Mouse (Mus musculus) embryo, embryonic 11.5 days (tissue): ENCODE data around the gene Iqgap3.

Source experiments
- DNase-seq: peaks from one replicate; pipeline ENCODE4 v3.0.0-alpha.2; 2012; ENCODE audit warnings: low read depth, low spot score

Iqgap3 gene

DNA sequence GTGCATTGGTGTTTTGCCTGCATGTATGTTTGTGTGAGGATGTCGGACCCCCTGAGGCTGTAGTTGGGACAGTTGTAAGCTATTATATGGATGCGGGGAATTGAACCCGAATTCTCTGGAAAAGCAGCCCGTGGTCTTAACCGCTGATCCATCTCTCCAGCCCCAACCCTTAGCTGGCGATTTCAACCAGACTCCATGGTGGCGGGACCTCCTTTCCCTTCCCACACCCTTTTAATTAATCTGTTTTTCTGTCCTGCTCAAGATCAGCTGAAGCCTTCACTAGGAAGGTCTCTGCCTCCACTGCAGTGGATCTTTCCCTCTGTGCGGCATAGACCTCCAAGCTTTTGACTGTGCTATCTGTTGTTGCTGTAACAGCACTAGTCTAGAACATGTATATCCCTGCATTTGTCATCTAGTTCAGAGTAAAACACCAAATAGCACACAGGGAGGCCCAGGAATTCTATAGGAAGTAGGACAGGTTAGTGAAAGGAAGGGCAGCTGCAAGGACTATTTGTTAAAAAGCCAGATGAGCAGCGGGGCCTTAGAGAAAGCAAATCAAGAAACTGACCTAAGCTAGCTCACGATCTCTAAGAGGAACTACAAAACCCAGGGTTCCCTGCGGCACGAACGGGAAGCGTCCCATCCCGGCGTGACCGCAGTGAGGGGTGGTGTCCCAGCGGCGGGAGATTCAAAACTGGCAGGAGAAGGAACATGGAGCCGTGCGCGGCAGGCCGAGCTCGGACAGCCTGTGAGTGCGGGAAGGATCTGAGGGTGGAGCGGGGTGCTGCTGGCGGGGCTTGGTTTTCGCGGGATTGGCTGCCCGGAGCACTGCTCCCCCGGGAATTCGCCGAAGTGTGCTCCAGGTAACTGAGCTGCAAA, at the start of gene Iqgap3:
Gene Iqgap3, plus strand, starts transcription at position 627 of the 879 bp plus-strand sequence.
- peak; percentile 80 for DNase-seq

DNA sequence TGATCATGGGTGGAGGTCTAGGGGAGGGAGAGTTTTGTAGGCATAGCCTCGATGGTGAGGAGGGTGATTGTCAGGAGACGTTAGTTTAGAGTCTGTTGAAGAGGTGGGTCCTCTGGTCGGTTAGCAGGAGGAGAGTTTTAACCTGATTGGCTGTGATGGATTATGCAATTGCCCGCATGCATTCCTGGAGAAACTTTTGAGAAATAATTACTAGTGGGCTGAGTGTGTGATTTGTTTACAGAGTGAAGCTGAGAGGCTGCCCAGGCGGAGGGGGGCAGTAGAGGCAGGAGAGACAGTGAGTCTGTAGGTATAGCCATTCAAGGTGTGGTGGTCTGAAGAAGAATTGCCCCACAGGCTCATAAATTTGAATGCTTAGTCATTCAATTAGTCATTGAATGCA, 48.3 kb upstream of the Iqgap3 start:
- DNase-seq, result no peak

DNA sequence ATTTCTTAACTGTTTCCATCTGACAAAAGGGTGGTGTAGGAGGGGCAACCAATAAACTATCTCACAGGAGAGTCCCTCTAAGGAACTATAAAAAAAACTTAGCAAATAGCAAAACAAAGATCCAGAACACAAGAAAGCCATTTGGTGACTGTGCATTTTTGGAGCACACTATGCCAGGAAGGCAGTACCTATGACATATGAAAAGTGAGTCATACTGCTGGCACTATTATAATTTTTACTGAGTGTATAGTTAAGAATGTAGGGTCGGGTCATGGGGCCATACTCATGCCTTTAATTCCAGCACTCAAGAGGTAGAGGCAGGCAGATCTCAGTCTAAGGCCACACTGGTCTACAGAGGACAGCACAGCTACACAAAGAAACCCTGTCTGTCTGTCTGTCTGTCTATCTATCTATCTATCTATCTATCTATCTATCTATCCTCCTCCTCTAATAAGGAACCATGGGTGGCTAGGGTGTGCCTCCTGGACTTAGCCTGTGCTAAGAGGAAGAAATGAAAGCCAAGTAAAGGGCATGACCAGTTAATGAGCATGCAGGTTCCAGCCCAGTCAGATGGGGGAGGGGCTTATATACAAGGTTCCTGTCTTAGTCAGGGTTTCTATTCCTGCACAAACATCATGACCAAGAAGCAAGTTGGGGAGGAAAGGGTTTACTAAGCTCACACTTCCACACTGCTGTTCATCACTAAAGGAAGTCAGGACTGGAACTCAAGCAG, 46.0 kb upstream of the Iqgap3 start:
- no peak for DNase-seq

DNA sequence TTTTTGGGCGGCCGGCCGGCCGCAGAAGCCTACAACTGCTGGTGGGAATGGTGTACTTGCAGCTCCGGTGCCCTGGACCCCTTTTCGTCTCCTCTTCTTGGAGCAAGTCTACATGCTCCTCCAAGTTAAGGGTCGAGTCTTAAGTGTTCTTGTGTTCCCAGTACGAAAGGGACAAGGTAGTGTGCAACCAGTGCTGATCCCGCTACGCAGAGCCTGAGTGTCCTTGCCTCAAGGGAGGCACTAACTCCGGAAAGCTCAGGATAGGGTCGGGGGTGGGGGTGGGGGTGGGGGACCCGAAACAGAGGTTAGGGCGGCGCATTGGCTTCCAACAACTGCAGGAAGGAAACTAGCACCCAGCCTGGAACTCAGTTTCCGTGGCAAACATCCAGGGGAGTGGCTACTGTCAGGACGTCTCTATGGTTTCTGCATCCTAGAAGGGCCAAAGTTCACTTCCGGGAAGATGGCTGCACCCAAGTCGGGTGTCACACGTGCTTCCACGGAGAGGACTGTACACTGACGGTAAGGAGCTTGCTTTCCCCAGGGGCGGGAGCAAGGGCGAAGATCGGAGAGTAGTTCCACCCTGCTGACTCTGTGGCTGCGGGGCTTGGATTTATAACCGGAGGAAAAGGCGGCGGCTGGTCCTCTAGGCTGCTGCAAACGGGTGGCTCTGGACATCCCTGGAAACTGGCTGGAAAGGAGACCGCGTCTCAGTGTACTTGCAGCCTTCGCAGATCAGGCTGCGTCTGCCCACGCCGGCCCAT, 38.9 kb upstream of the Iqgap3 start, which contains the start of gene Gpatch4:
Gene Gpatch4, plus strand, starts transcription at position 448 of the 761 bp plus-strand sequence.
- DNase-seq, result peak; percentile 91

DNA sequence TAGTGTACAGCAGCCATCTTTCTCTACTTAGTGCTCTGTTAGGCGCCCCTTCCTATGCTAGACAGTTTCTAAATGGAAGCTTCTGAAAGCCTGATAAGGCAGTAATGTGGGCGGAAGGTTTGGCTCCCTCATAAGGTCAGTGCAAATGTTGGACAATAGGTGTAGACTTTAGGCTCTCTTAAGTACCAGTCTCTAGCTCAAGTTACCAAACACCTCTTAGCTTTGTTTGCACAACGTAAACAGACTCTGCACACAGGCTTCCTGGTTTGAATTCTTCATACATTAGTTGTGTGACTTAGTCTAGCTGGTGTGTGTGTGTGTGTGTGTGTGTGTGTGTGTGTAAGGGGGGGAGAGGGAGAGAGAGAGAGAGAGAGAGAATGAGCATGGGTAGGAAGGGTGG, 32.2 kb upstream of the Iqgap3 start:
- DNase-seq, result no peak

DNA sequence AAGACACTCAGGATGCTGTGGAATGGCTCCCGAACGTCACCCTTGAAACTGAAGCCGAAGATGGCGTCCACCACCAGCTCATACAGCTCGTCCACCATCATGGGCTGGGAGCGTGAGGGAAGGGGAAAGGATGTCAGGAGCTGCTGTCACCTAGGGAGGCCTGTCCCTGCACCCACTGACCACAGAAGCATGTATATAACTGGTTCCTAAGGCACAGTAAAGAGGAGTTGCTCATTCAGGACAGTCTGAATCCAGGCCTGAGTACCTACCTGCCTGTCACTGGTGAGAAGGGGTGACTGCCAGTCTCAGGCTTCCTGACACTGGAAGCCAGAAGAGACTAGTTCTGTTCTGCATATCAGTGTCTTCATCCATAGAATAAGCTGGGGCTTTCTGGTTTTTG, 24.7 kb upstream of the Iqgap3 start:
- no peak for DNase-seq

DNA sequence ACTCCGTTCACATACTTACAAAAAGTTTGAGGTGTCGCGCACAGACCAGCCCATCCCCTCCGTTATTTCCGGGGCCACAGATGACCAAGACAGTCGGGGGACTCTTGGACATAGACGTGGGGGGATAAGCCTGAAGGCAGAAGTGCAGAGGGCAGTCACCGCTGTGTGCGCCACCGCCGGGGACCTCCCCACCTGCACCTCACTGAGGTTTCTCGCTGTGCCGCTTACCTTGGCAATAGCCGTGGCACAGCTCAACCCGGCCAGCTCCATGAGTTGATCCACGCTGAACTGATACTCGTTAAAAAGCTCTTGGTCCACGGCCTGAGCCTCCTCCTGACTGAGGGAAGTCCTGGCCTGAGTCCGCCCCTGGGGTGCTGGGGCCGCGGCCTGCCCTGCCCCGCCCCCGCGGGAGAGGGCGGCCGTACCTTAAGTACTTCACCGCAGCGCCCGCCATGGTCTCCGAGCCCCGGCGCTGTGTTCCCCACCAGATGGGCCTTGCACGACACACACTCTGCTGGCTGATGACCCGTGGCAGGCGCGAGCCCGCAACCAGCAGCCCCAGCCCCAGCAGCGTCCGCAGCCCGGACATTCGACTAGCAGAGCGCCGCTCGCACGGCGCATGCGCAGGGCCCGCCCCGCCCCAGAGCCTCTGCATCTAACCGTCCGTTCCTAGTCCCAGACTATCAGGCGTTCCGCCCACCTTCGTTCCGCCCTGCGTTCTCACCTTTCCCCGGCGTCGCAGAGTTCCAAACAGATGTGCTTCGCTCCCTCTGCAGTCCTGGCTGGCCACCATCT, 23.7 kb upstream of the Iqgap3 start, which contains the start of gene Naxe:
Gene Naxe, minus strand, starts transcription at position 594 of the 795 bp plus-strand sequence.
- DNase-seq, result peak; percentile 90

DNA sequence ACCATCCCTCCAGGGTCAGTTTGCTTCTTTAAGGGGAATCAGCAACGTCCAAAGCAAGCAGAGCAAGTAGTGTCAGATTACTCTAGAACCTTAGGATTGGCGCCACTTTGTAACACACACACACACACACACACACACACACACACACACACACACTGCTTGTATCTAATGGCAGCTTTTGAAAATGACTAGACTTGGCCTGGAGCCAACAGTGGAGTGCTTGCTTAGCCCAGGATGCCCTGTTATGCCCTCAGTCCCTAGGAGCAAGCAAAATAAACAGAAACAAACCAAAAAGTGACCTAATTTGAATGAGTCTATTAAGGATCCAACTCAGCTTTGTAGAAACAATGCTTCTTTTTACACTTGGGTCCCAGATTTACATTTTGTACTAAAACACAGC, 13.4 kb upstream of the Iqgap3 start:
- no peak for DNase-seq

DNA sequence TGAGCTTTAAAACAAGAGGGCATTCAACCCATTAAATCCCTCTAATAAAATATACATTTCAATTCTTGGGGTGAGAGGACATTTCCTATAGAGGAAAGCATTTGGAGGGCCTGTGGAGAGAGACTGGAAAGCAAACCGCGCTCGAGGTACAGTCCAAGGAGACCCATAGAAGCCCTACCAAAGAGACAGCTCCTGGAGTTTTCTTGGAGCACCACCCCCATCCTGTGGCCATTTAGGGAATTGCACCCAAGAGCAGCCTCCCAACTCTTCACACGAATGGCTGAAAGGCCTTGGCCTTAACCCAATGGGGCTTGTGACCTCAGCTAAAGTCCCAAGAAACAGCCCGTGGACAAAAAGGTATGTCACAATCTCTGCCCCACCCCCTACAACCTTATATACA, 10.0 kb upstream of the Iqgap3 start:
- peak; percentile 64 for DNase-seq

DNA sequence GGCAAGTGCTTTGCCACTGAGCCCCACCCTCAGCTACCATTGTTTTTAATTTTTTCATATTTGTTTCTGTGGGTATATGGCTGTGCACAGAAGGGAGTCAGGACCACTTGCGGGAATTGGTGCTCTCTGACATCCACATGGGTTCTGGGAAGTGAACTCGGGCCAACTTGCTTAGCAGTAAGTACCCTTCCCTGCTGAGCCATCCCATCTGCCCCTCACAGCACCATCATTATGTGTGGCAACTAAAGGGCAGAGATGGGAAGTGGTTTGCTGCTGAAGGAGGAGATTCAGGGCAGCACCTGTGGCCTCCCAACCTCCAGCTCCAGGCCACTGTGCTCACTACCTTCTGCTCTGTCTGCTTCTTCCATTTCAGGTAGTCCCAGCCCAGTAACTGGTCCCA, 8.1 kb upstream of the Iqgap3 start:
- DNase-seq, result no peak

DNA sequence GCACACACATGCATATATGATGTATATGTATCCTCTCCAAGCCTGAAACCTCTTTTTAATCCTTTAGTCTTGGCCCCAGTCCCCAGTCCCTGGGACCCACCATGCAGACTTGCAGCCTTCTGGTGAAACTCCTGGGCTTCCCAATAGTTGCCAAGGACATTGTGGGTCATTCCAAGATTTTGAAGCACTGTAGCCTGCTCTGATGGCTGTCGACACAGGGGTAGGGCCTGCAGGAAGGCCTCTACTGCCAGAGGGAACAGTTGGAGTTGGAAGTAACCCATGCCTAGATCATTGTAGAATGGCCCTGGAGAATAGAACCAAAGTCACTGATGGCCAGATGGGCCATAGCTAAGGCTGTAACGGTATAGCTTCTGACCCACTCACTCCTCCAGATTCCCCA, 7.4 kb upstream of the Iqgap3 start:
- no peak for DNase-seq

DNA sequence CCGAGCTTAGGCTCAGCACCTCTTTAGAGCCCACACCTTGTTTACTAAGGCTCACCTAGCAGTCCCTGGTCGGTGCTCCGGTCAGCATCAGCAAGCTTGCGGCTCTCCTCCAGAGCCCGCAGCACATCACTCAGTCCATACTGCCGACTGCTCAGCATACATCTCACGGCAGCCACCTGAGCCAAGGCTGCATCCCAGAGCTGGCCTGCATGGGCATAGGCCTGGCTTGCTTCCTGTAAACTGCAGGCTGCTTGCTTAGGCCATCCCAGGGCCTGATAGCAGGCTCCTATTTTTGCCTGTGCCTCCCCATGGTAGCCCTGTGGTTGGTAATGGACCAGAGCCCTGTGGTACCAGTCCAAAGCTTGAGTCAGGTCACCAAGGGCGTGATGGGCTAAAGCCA, 7.0 kb upstream of the Iqgap3 start:
- no peak for DNase-seq

DNA sequence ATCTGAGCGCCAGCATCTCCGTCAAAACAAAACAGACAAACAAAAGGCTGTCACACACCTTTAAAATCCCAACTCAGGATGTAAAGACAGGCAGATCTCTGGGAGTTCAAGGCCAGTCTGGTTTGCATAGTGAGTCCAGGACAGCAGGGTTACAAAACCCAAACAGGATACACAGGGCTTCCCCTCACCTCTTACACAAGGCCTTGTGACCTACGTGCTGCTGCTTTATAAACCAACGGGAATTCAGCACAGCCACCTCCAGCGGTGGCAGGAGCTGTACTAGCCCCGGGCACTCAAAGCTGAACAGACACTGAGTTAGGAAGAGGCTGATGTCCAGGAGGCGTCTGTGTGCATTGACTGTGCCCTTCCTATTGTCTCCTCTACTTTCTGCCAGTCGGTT, 4.3 kb upstream of the Iqgap3 start:
- DNase-seq, result no peak

DNA sequence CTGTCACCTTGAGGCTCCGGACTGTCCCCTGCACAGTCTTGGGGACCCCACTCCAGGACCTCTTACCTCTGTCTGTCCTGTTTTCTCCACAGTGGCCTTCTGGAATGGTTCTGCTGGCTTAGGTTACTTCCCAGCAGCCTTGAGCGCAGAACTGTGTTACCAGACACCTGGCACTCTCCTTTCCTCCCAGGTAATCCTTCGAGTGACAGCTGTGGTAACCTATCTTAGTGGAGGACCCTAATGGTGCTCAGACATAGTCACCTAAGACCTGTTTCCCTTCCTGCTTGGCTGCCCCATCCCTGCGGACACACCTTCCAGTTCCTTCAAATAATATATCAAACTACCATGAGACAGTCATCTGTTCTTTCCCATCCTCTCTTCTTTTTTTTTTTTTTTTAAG, 3.6 kb upstream of the Iqgap3 start, which contains the start of gene Ttc24:
Gene Ttc24, minus strand, starts transcription at position 101 of the 400 bp plus-strand sequence.
- DNase-seq, result no peak

DNA sequence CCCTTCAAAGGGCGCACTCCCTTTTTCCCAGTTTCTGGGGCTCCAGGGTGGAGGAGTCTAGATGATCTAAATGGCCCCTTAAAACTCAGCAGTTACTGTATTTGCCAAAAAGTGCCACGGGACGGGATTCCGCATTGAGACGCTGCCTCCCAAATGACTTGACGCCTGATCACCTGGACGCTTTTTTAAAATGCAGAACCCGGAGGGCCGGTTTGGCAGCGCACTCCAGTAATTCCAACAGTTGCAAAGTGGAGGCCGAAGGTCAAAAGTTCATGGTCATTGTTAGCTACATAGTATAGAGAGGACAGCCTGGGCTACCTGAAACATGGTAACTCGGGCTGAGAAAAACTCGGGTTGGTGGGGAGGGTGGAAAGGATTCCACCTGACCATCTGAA, 450 bp downstream of the Iqgap3 start:
- DNase-seq, result no peak

DNA sequence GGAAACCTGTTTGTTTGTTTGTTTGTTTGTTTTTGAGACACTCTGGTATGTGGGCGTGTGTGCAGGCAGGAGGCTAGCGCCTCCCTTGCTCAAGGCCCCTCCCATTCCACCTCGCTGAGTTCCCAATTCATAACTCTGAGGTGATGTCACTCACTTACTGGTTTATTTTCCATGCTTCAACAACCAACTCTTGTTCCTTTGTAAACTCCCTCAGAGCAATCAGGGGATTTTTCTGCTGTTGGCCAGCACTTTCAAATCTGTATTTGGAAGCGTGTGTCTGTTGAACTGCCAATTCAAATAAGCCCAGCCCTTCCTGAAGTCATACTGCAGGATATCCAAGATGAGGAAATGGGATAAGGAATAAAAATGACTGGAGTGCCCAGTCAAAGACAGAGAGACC, 892 bp downstream of the Iqgap3 start:
- no peak for DNase-seq

DNA sequence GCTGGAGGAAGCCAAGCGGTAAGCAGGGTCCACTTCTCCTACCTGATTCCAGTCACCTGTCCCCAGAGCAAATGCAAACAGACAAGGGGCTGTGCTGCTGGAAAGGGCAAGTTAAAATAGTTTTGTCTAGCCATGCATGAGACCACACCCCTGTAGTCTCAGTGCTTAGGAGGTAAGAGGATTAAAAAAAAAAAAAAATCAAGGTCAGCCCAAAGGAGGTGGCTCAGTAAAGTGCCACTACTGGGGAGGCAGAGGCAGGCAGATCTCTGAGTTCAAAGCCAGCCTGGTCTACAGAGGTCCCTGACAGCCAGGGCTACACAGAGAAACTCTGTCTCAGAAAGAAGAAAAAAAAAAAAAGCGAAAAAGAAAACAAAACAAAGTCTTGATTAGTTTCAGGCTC, 2.2 kb downstream of the Iqgap3 start:
- DNase-seq, result no peak

DNA sequence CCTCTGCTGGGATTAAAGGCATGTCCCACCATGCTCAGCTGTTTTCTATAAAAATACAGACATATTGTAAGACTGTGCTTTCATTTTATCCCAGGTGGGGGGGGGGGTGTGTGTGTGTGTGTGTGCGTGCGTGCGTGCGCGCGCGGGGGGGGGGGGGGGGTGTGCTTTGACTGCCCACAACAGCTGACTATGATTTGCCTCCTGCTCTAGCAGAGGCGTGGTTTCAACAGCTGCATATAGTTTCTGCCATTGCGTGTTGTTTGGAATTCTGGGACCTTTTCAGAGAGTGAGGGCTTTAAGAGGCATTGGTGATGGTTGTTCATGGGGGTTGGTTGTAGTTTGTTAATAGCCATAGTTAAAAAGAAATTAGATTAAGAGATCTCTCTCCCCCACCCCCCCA, 3.7 kb downstream of the Iqgap3 start:
- no peak for DNase-seq

DNA sequence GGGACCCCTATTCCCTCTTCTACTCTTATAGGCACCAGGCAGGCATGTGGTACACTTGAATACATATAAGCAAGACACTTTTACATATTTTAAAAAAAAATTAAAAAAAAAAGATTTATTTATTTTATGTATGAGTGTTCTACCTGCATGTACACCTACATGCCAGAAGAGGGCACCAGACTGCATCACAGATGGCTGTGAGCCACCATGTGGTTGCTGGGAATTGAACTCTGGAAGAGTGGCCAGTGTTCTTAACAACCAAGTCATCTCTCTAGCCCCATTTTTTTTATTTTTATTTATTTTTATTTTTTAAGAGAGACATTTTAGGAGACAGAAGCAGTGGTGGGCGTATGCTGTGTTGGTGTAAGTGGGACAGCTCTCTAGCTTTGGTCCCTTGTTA, 5.9 kb downstream of the Iqgap3 start:
- DNase-seq, result no peak

DNA sequence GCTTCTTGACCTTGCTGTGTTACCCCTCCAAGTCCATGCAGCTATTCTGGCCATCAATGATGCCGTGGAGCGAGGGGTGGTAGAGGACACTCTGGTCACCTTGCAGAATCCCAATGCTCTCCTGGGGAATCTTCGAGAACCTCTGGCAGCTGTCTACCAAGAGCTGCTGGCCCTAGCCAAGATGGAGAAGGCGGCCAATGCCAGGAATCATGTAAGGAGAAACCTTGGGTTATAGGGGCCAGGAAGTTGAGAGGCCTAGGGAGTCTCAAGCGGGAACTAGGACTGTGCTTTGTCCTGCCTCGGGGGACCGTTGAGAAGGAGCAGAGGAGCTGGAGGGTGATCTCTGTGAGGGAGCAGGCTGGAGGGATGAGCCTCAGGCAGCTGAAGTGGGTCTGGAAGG, 8.3 kb downstream of the Iqgap3 start:
- DNase-seq, result no peak

DNA sequence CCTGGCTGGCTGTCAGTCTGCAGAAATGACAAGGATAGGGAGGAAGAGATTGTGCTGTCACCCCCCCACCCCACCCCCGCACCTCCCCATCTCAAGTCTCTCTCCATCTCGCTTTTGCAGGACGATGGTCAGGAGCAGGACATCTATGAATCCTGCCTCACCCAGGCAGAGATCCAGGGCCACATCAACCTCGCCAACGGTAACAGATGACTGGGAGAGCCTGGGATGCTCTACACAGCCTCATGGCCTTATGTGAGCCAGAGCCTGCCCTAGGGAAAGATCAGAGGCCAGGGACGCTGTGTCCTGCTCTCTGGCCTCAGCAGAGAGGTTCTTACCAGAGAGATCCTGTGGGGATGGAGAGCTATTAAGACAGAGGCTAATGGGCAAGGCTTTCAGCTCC, 8.8 kb downstream of the Iqgap3 start:
- DNase-seq, result no peak
